Mouse (Mus musculus) limb, embryonic 14.5 days (tissue): ENCODE measurements at regions not wholly inside any gene's neighbourhood (a gene's known extent, or its start where the extent isn't known, plus 50 kb on each side); places are given as distances from the start of the nearest gene placed in this dataset.
A peak's percentile ranks its signal among the peaks of the same experiment; 100 is the strongest.

Experiments used
- ATAC-seq: fragments of 200-750 bp; cut with Nextera tagmentation; 2 replicates; pipeline ENCODE4 v1.8.0; 2017; ENCODE audit warnings: low read depth, moderate number of reproducible peaks, moderate TSS enrichment; ENCODE audit not compliant: low FRiP score
- DNase-seq: peaks from one replicate; pipeline ENCODE4 v3.0.0-alpha.2; 2015; ENCODE audit warnings: low spot score
- H3K27ac ChIP-seq: fragments of 300-500 bp; sonication (generic); replicated peaks from 2 replicates; pipeline ENCODE4 v1.5.1; 2014; ENCODE audit warnings: low read depth, mild to moderate bottlenecking, low read length, moderate library complexity, mixed read lengths
- H3K27me3 ChIP-seq: fragments of 300-500 bp; sonication (generic); 2 replicates; pipeline ENCODE4 v1.6.1; 2014; ENCODE audit warnings: low read length, mixed read lengths; ENCODE audit not compliant: control insufficient read depth, insufficient read depth
- H3K36me3 ChIP-seq: fragments of 300-500 bp; sonication (generic); 2 replicates; pipeline ENCODE4 v1.6.1; 2014; ENCODE audit warnings: mild to moderate bottlenecking, low read length, moderate library complexity, mixed read lengths; ENCODE audit not compliant: control insufficient read depth, insufficient read depth
- H3K4me1 ChIP-seq: fragments of 300-500 bp; sonication (generic); 2 replicates; pipeline ENCODE4 v1.6.1; 2014; ENCODE audit warnings: antibody characterized with exemption, low read length, mixed read lengths; ENCODE audit not compliant: control insufficient read depth, insufficient read depth
- H3K4me2 ChIP-seq: fragments of 300-500 bp; sonication (generic); replicated peaks from 2 replicates; pipeline ENCODE4 v1.6.1; 2014; ENCODE audit warnings: low read depth, mild to moderate bottlenecking, low read length, moderate library complexity; ENCODE audit not compliant: severe bottlenecking
- H3K4me3 ChIP-seq: fragments of 300-500 bp; sonication (generic); replicated peaks from 2 replicates; pipeline ENCODE4 v1.5.1; 2014; ENCODE audit warnings: low read length
- H3K9ac ChIP-seq: fragments of 300-500 bp; sonication (generic); 2 replicates; pipeline ENCODE4 v1.6.1; 2014; ENCODE audit warnings: mild to moderate bottlenecking, low read depth, low read length, moderate library complexity; ENCODE audit not compliant: severe bottlenecking
- H3K9me3 ChIP-seq: fragments of 300-500 bp; sonication (generic); 2 replicates; pipeline ENCODE4 v1.6.1; 2016; ENCODE audit warnings: low read length; ENCODE audit not compliant: control insufficient read depth
- POLR2A ChIP-seq: fragments of 200-500 bp; IDR thresholded peaks from 2 replicates; pipeline ENCODE4 v1.8.0; 2012; ENCODE audit warnings: inconsistent platforms, mild to moderate bottlenecking, moderate library complexity, borderline replicate concordance; ENCODE audit not compliant: insufficient read depth, insufficient read length; ENCODE audit errors: extremely low read depth
- WGBS: fragments of 180-500 bp; shearing (Covaris S2); extraction: QIAGEN DNeasy Blood & Tissue Kit; methylation state at CpG from one replicate; pipeline ENCODE4 v1.1.7; 2014; 5-methylcytosine and 5-hydroxymethylcytosine counted together

DNA sequence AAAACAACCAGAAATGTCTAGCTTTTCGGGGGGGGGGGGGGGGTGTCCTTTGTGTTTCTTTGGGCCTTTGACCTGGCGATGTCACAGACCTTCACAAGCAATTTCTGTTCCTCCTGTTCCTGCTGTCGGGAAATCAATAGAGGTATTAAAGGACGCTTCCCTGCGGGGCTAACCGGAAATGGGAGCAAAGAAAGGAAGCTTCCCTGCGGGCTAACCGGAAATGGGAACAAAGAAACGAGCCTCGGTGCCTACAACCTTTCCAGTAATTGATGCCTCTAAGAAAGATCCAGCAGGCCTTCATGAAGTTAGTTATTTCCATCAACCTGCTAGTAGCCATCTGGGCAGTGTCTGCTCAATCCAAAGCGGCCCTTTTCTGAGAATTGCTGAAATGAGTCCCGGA is 78.2 kb upstream of the Phyhipl start:
- no peaks in the 10 kb centered on the region for H3K4me1 ChIP-seq
- no peak overlapping the region for H3K4me3 ChIP-seq
- ATAC-seq = no peak
- 75% methylated on average over 12 of the region's 12 CpGs for WGBS
- no peak for TF ChIP-seq POLR2A
- no peak overlapping the region for H3K27ac ChIP-seq
- no peak overlapping the region for H3K4me2 ChIP-seq
- H3K36me3 ChIP-seq = no peaks in the 10 kb centered on the region
- H3K9ac ChIP-seq = no peak overlapping the region
- H3K27me3 ChIP-seq = no peaks in the 10 kb centered on the region
- no peak for DNase-seq
- H3K9me3 ChIP-seq = no peaks in the 10 kb centered on the region

GRCm38 (mm10) chr10:70733478-70733877 is 77.7 kb upstream of the Phyhipl start:
- H3K4me3 ChIP-seq = no peak overlapping the region
- H3K4me1 ChIP-seq = no peaks in the 10 kb centered on the region
- ATAC-seq (no peak), DNase-seq (no peak)
- no peak overlapping the region for H3K4me2 ChIP-seq
- WGBS = 85% methylated on average over 7 of the region's 7 CpGs
- no peak overlapping the region for H3K27ac ChIP-seq
- no peaks in the 10 kb centered on the region for H3K9me3 ChIP-seq
- no peaks in the 10 kb centered on the region for H3K27me3 ChIP-seq
- TF ChIP-seq POLR2A = no peak
- no peak overlapping the region for H3K9ac ChIP-seq
- no peaks in the 10 kb centered on the region for H3K36me3 ChIP-seq

- Histone ChIP-seq H3K9ac (no peak overlapping the region), H3K4me3 (no peak overlapping the region), H3K27ac (no peak overlapping the region), H3K4me2 (no peak overlapping the region), H3K36me3 (no peaks in the 10 kb centered on the region), H3K27me3 (no peaks in the 10 kb centered on the region), H3K9me3 (no peaks in the 10 kb centered on the region), H3K4me1 (no peaks in the 10 kb centered on the region)
- WGBS = 68% methylated on average over 3 of the region's 3 CpGs
- ATAC-seq (no peak), DNase-seq (no peak)
- no peak for TF ChIP-seq POLR2A
Measured at GRCm38 (mm10) chr10:70725091-70725490, 69.3 kb upstream of the Phyhipl start.

- H3K27ac ChIP-seq = no peak overlapping the region
- no peak overlapping the region for H3K4me2 ChIP-seq
- H3K27me3 ChIP-seq = no peaks in the 10 kb centered on the region
- no peak for ATAC-seq
- H3K4me3 ChIP-seq = no peak overlapping the region
- 82% methylated on average over 2 of the region's 2 CpGs for WGBS
- DNase-seq = no peak
- no peaks in the 10 kb centered on the region for H3K9me3 ChIP-seq
- no peaks in the 10 kb centered on the region for H3K4me1 ChIP-seq
- H3K36me3 ChIP-seq = no peaks in the 10 kb centered on the region
- TF ChIP-seq POLR2A = no peak
- H3K9ac ChIP-seq = no peak overlapping the region
Measured at GRCm38 (mm10) chr10:70722783-70723182, 67.0 kb upstream of the Phyhipl start.

GRCm38 (mm10) chr10:70722381-70722780 is 66.6 kb upstream of the Phyhipl start:
- ATAC-seq = no peak
- Histone ChIP-seq H3K27me3 (no peaks in the 10 kb centered on the region), H3K9me3 (no peaks in the 10 kb centered on the region), H3K4me2 (no peak overlapping the region), H3K27ac (no peak overlapping the region), H3K9ac (no peak overlapping the region), H3K36me3 (no peaks in the 10 kb centered on the region), H3K4me3 (no peak overlapping the region), H3K4me1 (no peaks in the 10 kb centered on the region)
- TF ChIP-seq POLR2A = no peak
- 79% methylated on average over 5 of the region's 5 CpGs for WGBS
- DNase-seq = no peak

GRCm38 (mm10) chr10:70717464-70717863 is 61.7 kb upstream of the Phyhipl start:
- TF ChIP-seq POLR2A = no peak
- Histone ChIP-seq H3K36me3 (no peaks in the 10 kb centered on the region), H3K9ac (no peak overlapping the region), H3K4me2 (0 out of 2 replicates have a peak overlapping the region, but pooled peaks have one; percentile 21), H3K4me1 (no peaks in the 10 kb centered on the region), H3K27me3 (no peaks in the 10 kb centered on the region), H3K27ac (no peak overlapping the region), H3K9me3 (no peaks in the 10 kb centered on the region), H3K4me3 (no peak overlapping the region)
- no peak for DNase-seq
- 18% methylated on average over 2 of the region's 8 CpGs for WGBS
- ATAC-seq = no peak
